Mouse (Mus musculus) adrenal gland (tissue): ENCODE measurements around the gene Rab25.

Source experiments
- intact Hi-C: fragments of 180-260 bp; cut with DNase I; formaldehyde crosslinking; loops from one replicate; pipeline ENCODE4 v1.15.1; 2025

Gene Rab25

DNA sequence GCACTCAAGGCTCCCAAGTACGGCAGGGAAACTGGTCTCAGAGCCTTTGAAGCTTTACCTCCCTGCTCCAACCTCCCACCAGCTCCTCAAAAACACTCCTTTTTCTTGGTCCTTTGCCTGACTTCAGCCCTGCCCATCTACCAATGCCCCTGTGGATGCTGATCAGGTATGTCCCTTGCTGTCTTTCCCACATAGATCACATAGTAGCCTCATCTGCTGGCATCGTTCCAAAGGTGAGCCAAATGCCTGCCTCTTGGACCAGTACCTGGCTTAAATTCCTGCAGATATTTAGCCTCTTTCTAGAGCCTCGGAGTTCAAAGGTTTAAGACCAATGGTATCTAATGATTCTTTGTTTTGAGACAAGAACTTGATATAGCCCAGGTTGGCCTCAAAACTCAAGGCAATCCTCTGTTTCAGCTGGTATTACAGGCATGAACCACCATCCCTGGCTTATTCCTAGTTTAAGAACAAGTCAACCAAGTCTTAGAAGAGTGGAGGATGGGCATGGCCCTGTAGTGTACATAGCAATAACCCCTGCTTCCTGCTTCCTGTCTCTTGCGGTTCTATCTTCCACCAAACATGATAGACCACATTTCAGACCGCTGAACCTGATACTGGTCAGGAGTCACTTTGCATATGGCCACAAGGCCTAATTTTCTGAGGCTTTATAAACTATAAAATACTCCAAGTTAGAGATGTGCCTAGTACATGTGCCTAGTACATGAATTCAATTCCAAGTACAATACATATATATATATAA, 4.3 kb downstream of the Rab25 start:
- intact Hi-C loops, result loop anchor here (5.0 kb wide), 1 partner anchor 58 kb away; no protein-coding TSS in a partner anchor

DNA sequence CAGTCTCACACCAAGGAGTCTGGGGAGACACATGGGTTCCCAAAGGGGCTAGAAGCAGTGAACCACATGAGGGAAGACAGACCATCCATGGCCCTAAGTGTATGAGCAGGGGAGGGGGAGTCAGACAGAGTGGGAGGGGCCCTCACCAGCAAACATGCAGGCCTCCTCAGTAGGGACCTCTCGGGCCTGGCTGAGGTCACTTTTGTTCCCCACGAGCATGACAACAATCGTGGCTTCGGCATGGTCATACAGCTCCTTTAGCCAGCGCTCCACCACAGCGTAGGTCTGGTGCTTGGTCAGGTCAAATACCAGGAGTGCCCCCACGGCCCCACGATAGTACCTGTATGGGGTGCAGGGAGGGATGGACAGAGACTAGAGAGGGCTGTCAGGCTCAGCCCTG, 4.9 kb downstream of the Rab25 start:
- intact Hi-C loops, result loop anchor here (5.0 kb wide), 1 partner anchor 59 kb away; no protein-coding TSS in a partner anchor

DNA sequence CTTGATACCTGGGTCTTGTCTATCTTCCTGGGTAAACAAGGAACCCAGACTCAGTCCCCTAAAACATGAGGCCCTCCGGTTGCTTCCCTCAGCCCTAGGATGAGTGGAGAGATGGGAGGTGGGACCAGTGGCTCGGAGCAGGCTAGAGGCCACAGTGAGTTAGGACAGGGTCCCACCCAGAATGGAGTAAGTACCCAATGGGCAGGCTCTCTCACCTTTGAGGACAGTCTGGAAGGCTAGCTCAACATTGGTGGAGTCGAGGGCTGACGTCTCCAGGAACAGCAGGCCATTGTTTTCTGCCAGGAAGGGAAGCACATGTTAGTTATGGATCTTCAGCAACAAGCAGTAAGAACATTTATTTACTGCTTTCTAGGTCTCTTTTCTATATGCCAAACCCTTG, 5.6 kb downstream of the Rab25 start:
- intact Hi-C loops, result loop anchor here (5.0 kb wide), 1 partner anchor 60 kb away; no protein-coding TSS in a partner anchor

DNA sequence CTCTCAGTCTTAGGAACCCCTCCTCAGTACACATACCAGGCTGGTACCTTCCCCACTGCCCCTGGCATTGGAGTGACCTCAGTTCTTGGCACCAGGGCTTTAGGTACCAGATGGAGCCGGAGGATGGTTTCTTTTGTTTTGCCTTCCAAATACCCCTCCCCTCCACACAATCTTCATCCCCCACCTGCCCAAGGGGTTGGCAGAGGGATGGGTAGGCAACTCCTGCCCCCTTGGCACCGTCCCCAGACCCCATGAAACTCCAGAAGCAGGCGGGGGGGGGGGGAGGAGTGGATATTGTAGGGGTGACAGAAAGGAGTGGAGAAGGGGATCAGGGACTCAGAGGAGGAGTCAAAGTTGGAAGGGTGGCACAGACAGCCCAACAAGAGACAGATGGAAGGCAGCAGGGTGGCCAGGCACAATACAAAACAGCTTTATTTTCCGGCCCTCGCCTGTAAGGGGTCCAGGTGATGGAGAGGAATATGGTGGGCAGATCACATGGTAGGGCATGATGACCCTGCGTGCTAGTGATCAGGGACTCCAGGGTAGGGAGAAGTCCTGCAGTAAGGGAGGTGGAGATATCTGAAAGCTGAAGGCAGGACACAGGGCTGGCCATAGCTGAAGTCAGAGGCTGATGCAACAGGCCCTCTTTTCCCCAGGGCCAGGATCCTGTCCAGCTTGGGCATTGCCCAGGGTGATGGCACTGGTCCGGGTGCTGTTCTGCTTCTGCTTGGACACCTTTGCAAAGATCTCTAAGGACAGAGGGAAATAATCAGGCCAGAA, 6.3 kb downstream of the Rab25 start:
- intact Hi-C loops, result loop anchor here (5.0 kb wide), 1 partner anchor 60 kb away; no protein-coding TSS in a partner anchor

DNA sequence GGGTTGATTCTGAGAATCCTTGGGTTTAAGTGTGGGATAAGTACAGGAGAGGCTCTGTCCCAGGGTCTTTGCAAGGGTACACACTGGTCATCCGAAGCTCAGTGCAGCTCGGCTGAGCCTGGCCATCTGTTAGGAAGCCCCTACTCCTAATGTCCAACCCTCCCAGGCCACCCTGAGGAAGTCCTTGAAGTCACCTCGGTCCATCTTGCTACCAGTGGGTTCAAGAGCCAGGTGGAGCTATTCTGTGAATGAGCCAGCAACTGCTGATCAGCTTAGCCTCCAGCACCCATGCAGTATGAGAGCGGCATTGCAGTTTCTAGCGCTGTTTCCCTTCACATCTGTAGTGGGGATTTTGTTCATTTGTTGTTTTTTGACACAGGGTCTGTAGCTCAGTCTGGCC, 8.0 kb downstream of the Rab25 start:
- intact Hi-C loops, result loop anchor here (5.0 kb wide), 1 partner anchor 62 kb away; no protein-coding TSS in a partner anchor

DNA sequence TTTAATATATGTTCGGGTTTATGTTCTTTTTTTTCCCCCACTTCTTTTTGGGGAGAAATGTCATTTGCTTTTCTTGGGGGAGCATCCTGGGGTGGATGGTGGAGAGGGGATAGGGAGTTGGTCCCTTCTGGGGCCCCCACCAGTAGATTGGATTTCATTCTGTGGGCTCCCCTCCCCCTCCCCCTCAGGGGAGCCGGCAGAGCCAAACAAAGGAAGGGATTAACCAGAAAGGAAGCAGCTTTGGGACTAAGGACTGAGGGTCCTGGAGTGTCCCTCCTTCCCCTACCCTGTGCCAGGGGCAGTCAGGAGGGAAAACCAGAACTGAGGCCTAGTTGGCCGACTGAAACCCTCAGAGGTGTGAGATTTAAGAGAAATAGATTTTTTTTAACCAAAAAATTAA, 8.7 kb downstream of the Rab25 start:
- intact Hi-C loops, result no loop called here

DNA sequence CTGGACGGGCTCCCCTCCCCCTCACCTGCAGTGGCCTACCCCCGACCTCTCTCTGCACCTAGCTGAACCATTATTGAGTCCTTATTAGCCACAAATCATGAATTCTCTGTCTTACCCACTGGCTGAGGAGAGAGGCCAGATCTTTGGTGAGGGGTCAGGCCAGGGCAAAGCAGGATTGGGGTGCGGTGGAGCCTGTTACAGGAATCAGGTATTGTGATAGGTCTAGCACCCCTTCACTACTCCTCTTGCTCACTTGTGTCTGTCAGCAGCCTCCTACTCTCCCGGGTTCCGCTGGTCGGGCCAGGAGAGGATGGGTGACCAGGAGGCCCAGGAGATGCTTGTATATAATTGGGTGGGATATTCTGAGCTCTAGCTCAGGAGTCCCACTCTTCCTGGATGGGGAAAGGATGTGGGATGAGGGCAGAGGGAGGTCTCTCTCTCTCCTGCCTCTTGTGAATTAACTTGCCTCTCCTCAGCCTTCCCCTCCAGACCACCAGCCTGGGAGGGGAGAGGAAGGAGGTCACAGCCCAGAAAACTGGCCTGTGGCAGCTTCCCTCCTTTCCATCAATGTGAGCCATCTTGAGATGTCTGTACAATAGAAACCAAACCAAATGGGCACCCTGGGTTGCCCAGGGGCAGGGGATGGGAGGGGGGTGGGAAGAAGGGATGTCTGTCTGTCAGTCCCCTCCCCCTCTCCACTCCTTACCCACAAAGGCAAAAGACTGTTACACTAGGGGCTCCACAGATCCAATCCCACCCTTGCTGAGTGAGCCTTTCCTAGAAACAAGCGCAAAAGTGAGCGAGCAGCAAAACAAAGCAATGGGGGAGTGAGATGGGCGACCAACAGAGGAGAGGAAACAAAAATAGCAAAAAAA, 9.6 kb downstream of the Rab25 start:
- intact Hi-C loops, result no loop called here

DNA sequence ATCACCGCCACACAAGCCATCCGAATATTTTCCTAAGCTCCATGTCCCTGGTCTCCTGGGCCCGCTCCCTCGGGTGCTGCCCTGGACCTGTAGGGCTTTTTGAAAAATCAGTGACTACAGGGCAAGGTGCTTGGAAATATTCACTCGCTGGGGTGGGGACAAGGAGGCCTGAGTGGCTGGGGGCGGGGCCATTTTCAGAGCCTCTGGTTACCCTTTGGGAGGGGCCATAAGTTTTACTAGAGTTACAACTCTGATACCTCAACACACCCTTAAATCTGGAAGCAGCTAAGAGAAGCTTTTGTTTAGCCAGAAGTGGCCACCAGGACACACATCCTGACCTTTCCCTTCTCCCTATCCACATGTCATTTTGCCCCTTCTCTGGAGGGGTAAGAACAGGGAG, 11.0 kb downstream of the Rab25 start:
- intact Hi-C loops, result no loop called here

DNA sequence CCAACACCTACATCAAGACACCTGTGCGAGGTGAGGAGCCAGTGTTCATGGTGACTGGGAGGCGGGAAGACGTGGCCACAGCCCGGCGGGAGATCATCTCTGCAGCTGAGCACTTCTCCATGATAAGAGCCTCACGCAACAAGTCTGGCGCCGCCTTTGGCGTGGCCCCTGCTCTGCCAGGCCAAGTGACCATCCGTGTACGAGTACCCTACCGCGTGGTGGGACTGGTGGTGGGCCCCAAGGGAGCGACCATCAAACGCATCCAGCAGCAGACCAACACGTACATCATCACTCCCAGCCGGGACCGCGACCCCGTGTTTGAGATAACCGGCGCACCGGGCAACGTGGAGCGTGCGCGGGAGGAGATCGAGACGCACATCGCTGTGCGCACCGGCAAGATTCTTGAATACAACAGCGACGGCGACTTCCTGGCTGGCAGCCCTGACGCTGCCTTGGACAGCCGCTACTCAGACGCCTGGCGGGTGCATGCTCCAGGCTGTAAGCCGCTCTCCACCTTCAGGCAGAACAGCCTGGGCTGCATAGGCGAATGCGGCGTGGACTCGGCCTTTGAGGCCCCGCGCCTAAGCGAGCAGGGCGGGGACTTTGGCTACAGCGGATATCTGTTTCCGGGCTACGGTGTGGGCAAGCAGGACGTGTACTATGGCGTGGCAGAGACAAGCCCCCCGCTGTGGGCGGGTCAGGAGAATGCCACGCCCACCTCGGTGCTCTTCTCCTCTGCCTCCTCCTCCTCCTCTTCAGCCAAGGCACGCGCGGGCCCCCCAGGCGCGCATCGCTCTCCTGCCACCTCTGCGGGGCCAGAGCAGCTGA, 11.8 kb downstream of the Rab25 start:
- intact Hi-C loops, result no loop called here

DNA sequence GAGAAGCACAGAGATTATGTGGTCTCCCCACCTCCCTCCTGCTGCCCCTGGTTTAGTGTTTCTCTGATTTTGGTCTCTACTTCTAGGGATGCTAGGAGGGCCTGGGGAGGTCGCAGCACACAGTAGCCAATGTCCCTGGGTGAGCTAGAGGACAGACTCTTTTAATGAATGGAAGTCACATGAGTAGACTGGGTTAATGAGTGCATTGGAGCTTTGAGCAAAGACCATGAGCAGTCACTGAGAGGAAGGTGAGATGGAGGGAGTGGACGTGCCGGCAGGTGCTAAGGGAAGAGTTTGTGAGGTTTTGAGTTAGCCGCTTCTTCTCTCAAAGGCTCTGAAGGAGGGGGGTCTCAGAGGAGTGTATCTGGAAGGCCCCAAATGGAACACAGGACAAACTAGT, 12.6 kb downstream of the Rab25 start:
- intact Hi-C loops, result no loop called here

DNA sequence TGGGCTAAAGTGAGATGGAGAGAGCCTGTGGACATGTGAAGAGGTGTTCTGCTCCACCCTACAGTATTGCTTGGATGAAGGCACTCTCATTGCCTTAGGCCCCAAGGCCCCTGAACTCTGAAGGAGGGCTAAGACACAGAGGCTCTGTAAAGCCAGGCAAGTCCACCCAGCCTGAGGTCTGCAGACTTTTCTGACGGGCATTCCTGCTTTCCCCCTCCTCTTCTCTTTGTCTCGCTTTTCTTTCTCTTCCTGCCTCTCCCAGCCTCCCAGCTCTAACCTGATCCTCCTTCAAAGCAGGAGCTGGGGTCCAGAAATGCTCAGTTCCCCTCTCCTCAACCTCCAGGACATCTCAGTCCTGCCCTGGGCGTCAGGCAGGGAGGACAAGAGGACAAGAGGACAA, 13.1 kb downstream of the Rab25 start:
- intact Hi-C loops, result no loop called here

DNA sequence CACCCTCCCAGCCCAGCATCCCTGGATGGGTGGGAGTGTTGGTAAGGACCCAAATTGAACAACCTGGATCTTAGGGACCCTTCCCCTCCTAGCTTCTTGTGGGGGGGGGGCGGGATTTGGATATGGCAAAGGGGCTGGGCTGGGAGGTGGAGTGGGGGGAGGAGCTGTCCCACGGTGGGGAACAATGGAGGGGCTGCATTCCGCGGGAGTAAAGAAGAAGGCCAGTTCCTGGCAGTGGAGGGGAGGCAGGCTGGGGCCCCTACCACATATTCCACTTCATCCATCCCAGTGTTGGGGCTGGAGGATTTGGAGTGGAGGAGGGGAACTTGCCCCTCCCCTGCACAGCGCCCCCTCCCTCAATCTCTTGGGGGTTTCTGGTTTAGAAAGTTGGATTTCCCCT, 14.4 kb downstream of the Rab25 start:
- intact Hi-C loops, result no loop called here

DNA sequence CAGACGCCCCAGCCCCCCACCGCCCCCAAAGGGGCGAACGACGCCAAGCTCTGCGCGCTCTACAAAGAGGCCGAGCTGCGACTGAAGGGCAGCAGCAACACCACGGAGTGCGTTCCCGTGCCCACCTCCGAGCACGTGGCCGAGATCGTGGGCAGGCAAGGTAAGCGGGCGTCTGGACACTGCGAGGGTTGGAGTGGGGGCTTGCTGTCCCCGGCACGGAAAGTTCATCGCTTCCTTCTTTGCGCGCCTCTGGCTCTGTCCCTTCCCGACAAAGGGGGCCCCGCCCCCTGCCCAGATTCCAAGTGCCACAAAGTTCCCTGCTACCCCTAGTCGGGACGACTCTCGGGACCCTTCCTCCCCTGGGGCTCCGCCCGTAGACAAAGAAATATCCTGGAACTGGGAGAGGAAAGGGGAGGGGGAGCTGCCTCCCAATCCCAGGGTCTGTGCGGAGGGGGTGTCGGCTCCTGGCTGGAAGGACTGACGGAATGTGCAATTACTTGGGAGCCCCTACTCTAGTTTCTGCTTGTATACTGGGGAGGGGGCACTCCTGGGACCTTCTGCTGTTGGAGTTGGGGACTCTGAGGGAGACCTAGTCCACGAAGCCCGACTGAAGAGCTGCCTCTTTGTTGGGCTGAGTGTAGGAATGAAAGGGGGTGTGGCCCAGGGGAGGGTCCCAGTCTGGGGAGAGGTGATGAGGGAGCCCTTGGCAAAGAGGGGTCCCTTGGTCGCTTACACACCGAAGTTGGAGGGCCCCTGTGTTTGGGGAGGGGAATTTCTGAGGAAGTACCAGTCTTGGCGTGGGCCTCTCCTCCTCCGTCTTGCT, 15.2 kb downstream of the Rab25 start:
- intact Hi-C loops, result no loop called here

DNA sequence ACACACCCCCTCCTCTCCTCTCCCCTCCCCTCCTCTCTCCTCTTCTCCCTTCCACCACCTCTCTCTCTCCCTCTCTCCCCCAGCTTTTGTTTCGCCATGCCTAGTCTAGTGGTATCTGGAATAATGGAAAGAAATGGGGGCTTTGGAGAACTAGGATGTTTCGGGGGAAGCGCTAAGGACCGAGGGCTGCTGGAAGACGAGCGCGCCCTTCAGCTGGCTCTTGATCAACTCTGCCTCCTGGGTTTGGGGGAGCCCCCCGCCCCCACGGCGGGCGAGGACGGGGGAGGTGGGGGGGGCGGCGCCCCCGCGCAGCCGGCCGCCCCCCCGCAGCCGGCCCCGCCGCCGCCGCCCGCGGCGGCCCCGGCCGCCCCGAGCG, 15.8 kb downstream of the Rab25 start, which contains the start of gene Mex3a:
TSS of gene Mex3a (plus strand) at position 97 of the 376 bp plus-strand sequence.
- intact Hi-C loops, result no loop called here

DNA sequence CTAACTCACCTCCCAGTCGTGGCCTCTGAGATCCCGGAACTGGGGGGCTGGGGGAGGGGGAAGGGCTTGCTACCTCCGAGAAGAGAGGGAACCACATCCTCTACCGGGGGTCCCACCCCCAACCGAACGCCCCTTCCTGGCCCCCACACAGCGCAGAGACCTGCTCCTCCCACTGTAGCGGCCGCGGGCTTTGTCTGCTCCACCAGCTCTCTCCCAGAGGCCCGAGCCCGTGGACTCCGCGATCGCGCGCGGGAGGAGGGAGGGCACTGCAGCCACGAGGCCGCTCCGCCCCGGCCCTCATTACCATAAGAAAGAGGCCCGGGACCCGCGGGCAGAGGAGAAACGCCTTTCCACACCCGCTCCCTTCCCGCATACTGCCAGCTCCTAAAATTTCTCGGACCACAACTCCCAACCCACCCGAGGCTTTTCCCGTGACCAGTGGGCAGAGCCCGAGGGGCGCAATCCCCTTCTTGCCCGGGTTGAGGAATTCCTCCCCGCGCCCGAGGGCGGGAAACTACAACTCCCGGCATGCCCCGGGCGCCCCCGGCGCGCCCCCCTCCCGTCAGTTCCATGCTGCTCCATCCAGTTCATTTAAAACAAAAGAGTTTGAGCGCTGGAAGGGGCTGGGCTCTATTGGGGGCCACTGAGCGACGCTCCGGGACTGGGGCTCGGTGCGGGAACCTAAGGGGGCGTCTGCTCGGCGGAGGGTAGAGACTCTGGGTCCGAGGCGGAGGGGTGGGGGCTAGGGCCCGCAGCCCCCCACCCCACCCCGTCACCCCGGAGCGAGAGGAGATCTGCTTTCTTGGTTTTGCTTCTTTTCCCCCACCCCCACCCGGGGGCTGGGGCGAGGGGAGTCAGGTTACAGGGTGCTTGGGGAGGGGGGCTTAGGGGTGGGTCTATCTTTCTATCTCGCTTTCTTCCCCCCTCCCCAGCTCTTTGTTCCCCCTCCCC, 16.5 kb downstream of the Rab25 start:
- intact Hi-C loops, result no loop called here

DNA sequence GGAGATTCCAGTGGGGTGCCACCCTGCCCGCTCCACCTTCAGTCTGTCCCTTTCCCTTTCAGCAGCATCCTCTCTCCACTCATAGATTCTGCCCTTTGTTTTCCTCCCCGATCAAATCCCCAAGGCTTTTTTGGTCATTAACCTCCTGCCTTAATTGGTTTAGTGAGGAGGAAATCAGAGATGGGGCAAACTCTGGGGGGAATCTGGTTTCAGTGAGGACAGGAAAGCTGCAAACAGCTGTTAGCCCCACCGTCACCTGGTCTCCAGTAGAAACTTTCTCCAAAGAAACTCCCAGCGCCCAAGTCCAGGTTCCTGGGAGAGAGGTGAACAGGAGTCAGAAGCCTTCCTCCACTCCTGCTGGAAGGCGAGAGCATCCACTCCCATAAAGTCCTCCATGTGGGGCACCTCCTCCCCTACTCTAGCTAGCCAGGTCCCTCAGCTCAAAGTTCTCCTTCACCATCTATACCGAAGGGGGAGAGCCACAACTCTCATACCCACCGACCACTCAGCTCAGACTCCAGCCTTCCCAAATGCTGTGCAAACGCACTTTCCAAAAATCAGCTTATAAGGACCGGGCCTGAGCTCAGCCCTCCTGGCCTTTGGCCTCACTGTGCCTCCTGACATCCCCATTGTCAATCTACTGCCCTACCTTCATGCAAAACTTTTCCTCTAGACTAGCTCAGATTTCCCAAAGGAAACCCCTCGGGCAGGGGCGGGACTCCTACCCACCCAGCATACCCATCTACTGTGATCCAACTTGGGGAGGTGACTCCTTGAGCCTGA, 17.8 kb downstream of the Rab25 start:
- intact Hi-C loops, result no loop called here

DNA sequence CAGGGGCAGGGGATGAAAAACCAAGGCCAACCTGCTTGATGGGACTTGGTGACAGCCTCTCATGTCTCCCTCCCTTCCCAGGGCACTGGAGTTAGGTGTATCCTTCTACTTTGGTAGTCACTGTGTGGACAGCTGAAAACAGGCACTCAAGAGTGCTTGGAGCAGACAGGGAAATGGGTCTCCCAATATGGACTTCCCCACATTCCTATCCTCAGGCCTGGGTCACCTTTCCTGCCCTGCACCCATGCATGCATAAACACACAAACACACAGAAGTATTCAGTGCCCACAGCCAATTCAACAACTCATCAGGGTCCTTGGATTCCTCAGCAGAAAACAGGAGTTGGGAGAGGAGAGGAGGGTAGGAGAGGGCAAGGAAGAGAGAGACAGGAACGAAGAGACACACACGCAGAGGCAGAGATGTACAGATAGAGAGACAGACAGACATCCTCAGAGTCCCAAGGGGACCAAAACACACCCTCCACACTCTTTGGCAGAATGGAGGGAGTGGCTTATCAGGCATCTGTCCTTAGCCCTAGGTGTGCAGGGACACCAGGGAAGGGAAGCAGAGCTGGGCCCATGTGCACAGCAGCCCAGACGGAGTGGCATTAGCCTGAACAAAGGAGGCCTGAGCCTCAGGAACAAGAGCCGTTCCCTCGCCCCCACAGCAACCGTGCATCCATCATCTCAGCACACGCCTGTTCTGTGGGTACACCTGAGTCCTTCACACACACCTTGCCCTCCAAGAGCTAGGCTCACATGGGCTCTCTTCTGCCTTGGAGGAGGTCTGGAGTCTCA, 18.7 kb downstream of the Rab25 start:
- intact Hi-C loops, result loop anchor here (5.0 kb wide), 1 partner anchor 122 kb away; no protein-coding TSS in a partner anchor
